ENCODE assay signal across 8 mouse cellular contexts in genomic region chr15:98092372-98093120, GRCm38 (mm10). TPM values are rescaled to one million over a fixed set of nuclear protein-coding genes. Genes with fewer than 3 reads are reported as not detected.
A peak's percentile ranks its signal among the peaks of the same experiment; 100 is the strongest.
DNase-seq lines count a peak whose midpoint lies in the region; ATAC-seq lines count a peak whose summit lies in the region.

TSS of gene Pfkm (plus strand) at chr15:98092589.

- H3K9me3 ChIP-seq in embryonic facial prominence, embryonic 11.5 days (replicated peaks; ENCODE audit: control insufficient read depth, low read length) = no peaks in the 10 kb centered on the region
- H3K9me3 ChIP-seq in heart, embryonic 12.5 days (replicated peaks) = no peaks in the 10 kb centered on the region; the same call in 1 of the 2 replicates
- no peaks in the 10 kb centered on the region for H3K9me3 ChIP-seq in neural tube, embryonic 12.5 days

- H3K36me3 ChIP-seq in embryonic facial prominence, embryonic 11.5 days (replicated peaks; ENCODE audit: control insufficient read depth, insufficient read depth, low read depth, low read length) = no peaks in the 10 kb centered on the region
- peaks cover 9% of the 10 kb centered on the region for H3K36me3 ChIP-seq in heart, embryonic 12.5 days
- H3K36me3 ChIP-seq in neural tube, embryonic 12.5 days = peaks cover 8% of the 10 kb centered on the region; the same call in 1 of the 2 replicates

- H3K9ac ChIP-seq in embryonic facial prominence, embryonic 11.5 days (replicated peaks; ENCODE audit: low read length) = peak within 1 kb of the TSS; percentile 97
- peak within 1 kb of the TSS; percentile 94 for H3K9ac ChIP-seq in heart, embryonic 12.5 days
- H3K9ac ChIP-seq in neural tube, embryonic 12.5 days = peak within 1 kb of the TSS; percentile 89

- H3K4me1 ChIP-seq in embryonic facial prominence, embryonic 11.5 days (ENCODE audit: control insufficient read depth, insufficient read depth, low read length) = no peaks in the 10 kb centered on the region
- peaks cover 7% of the 10 kb centered on the region for H3K4me1 ChIP-seq in heart, embryonic 12.5 days (replicated peaks)
- H3K4me1 ChIP-seq in neural tube, embryonic 12.5 days = peaks cover 11% of the 10 kb centered on the region

- peak; percentile 34 for DNase-seq in embryo, embryonic 10 days (ENCODE audit: low spot score)
- no peak for DNase-seq in embryo, embryonic 11 days
- DNase-seq in 3T3-L1 (ENCODE audit: low read depth, low spot score) = peak; percentile 50
- peak; percentile 47 for DNase-seq in embryonic facial prominence, embryonic 11.5 days (ENCODE audit: low spot score)
- DNase-seq in left cerebral cortex, postnatal 25 days (ENCODE audit: low spot score in 2 of 2) = no peak
- DNase-seq in cerebellum, postnatal 4 days (ENCODE audit: low spot score in 2 of 2) = no peak

- peak within 1 kb of the TSS; percentile 85 for H3K4me3 ChIP-seq in embryonic facial prominence, embryonic 11.5 days (ENCODE audit: low read depth, low read length)
- H3K4me3 ChIP-seq in heart, embryonic 12.5 days = peak within 1 kb of the TSS; percentile 85
- H3K4me3 ChIP-seq in neural tube, embryonic 12.5 days = peak within 1 kb of the TSS; percentile 89

- intact Hi-C loops in left cerebral cortex, postnatal 25 days (cut with DNase I) = loop anchor here (2.0 to 10.0 kb wide), 6 partner anchors 16 to 412 kb away; partner anchors contain the start of genes Asb8, Ccdc184 and Zfp641

- ATAC-seq in embryonic facial prominence, embryonic 11.5 days (replicated peaks; ENCODE audit: insufficient number of reproducible peaks, low FRiP score, low TSS enrichment, low read depth) = no peak
- ATAC-seq in heart, embryonic 12.5 days (ENCODE audit: insufficient number of reproducible peaks, low FRiP score) = no peak
- peak; percentile 13; the same call in 1 of the 2 replicates for ATAC-seq in neural tube, embryonic 12.5 days (ENCODE audit: low FRiP score, low read depth)

- H3K27ac ChIP-seq in embryonic facial prominence, embryonic 11.5 days (replicated peaks; ENCODE audit: low read depth, low read length) = peak within 1 kb of the TSS; percentile 93
- peak within 1 kb of the TSS; percentile 95 for H3K27ac ChIP-seq in heart, embryonic 12.5 days (ENCODE audit: poor library complexity, severe bottlenecking)
- peak within 1 kb of the TSS; percentile 86 for H3K27ac ChIP-seq in neural tube, embryonic 12.5 days

- H3K4me2 ChIP-seq in embryonic facial prominence, embryonic 11.5 days (ENCODE audit: low read depth, low read length) = peak within 1 kb of the TSS; percentile 56
- H3K4me2 ChIP-seq in heart, embryonic 12.5 days = peak within 1 kb of the TSS; percentile 91
- peak within 1 kb of the TSS; percentile 75 for H3K4me2 ChIP-seq in neural tube, embryonic 12.5 days (replicated peaks)

- H3K27me3 ChIP-seq in embryonic facial prominence, embryonic 11.5 days (ENCODE audit: control insufficient read depth, insufficient read depth, low read length) = no peaks in the 10 kb centered on the region
- no peaks in the 10 kb centered on the region for H3K27me3 ChIP-seq in heart, embryonic 12.5 days (replicated peaks)
- no peaks in the 10 kb centered on the region for H3K27me3 ChIP-seq in neural tube, embryonic 12.5 days (replicated peaks)

- under 1% methylated on average over 30 of the region's 30 CpGs for WGBS in embryonic facial prominence, embryonic 11.5 days
- WGBS in heart, embryonic 12.5 days = under 1% methylated on average over 30 of the region's 30 CpGs
- under 1% methylated on average over 30 of the region's 30 CpGs for WGBS in neural tube, embryonic 12.5 days

RNA-seq across cellular contexts. Expression of gene Pfkm, which starts in this region (rescaled TPM):
- 36.8 and 37.4 TPM in 2 replicates for polyA plus RNA-seq in embryonic facial prominence, embryonic 11.5 days (2014; fragmentation: Nextera tagmentation; extraction: Ambion mirVana)
- polyA plus RNA-seq in heart, embryonic 12.5 days (2016; fragmentation: Nextera tagmentation; extraction: Ambion mirVana) = 80.3 and 82.2 TPM in 2 replicates
- total RNA-seq in left cerebral cortex, postnatal 25 days (2021) = 100 to 1,000 TPM; 398 to 408 TPM
- 50.4 and 50.9 TPM in 2 replicates for polyA plus RNA-seq in neural tube, embryonic 12.5 days (2016; fragmentation: Nextera tagmentation; extraction: Ambion mirVana)

Comparison
In these comparisons a context has a peak if more than half of its experiments do, and no peak if none do; other contexts are left out.
1. DNase-seq: peak in embryo, embryonic 10 days (single experiment), 3T3-L1 (single experiment) and embryonic facial prominence, embryonic 11.5 days (single experiment); none in embryo, embryonic 11 days (single experiment), left cerebral cortex, postnatal 25 days (0 of 2) and cerebellum, postnatal 4 days (0 of 2).
2. Peak in every context shown above with its lines, with median percentiles within 50 percentile points of each other: H3K27ac ChIP-seq, H3K4me2 ChIP-seq, H3K4me3 ChIP-seq and H3K9ac ChIP-seq.